Mouse (Mus musculus) effector memory CD4-positive, alpha-beta T cell, adult 5 months (primary cell): ENCODE measurements around the gene Rtl8a. TPM values are rescaled to one million over a fixed set of nuclear protein-coding genes. Genes with fewer than 3 reads are reported as not detected.

Source experiments
- polyA plus RNA-seq: library from polyadenylated mRNA; unstranded; fragments of 100-300 nt; shearing (Covaris generic); gene quantifications from one replicate; pipeline ENCODE4 v1.2.1, GENCODE M21; 2017

Rtl8a gene
- polyA plus RNA-seq, result 12.1 TPM

GRCm38 (mm10) chrX:53642980-53643961 is at the start of gene Rtl8a:
TSS of gene Rtl8a (minus strand) at chrX:53643682.

GRCm38 (mm10) chrX:53670294-53670693 is 26.8 kb upstream of the Rtl8a start, which contains the start of gene Rtl8b:
TSS of gene Rtl8b (minus strand) at chrX:53670408.

GRCm38 (mm10) chrX:53608879-53609278 is 34.6 kb downstream of the Rtl8a start, which contains the start of gene Gm14597:
TSS of gene Gm14597 (minus strand) at chrX:53608979.

GRCm38 (mm10) chrX:53607242-53608121 is 36.0 kb downstream of the Rtl8a start, which contains the start of gene Rtl8c:
TSS of gene Rtl8c (plus strand) at chrX:53608032.

Other genes starting within 250 kb of the Rtl8a start
- not detected for gene Etd, start 208.8 kb downstream of the Rtl8a start, polyA plus RNA-seq
- gene Rtl8c, start 35.6 kb downstream of the Rtl8a start, polyA plus RNA-seq, result 13.8 TPM
- not detected for gene Gm14597, start 34.7 kb downstream of the Rtl8a start, polyA plus RNA-seq
- 6.8 TPM for gene Rtl8b, start 26.7 kb upstream of the Rtl8a start, polyA plus RNA-seq
- gene 4930502E18Rik, start 81.1 kb upstream of the Rtl8a start, polyA plus RNA-seq, result not detected
- not detected for gene 1700013H16Rik, start 114.1 kb upstream of the Rtl8a start, polyA plus RNA-seq
- not detected for gene Zfp36l3, start 132.7 kb upstream of the Rtl8a start, polyA plus RNA-seq
- gene Xlr, start 154.0 kb upstream of the Rtl8a start, polyA plus RNA-seq, result 1.7 TPM